Comparison of ENCODE assay signal across 9 mouse cellular contexts in the genomic region with DNA sequence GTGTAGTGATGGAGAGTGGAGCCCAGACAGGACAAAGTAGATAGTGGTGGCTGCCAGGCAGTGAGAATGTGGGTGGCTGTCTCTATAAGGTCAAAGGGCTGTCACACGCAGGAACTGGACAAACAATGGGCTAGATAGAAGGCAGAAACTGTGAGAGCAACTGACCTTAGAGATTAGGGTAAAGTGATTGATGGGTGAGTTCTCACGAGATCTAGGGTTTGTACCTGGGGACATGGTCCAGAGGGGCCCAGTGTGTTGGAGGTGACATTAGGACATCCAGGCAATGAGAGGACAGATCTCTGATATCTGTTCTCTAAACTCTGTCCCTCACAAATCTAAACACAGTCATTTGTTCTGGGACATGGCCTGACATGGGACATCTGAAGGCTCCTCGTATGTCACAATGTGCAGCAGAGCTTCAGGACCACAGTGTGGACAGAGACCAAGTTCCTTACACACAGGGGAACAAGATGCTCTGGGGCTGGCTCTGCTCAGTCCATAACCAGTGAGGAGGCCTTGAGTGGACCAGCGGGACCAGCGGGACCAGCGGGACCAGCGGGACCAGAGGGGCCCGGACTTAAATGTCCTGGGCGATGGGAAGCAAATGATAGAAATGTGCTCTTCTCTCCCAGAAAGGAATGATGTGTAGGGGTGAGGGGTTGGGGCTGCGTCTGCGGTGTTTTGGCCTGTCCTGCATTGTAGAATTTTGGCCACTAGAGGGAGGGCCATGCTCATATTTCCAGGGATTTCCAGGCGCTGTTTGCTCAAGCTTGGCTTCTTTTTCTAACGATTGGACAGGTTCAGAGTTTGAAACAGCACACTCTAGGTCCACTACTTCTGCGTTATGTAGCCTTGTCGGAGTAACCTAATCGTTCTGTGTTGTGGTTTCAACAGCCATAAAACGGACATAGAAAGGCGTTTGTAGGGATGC. TPM values are rescaled to one million over a fixed set of nuclear protein-coding genes. Genes with fewer than 3 reads are reported as not detected.
DNase-seq lines count a peak whose midpoint lies in the region; ATAC-seq and TF ChIP-seq lines count a peak whose summit lies in the region.
"Had no signal": no experiment of that assay in that cellular context is flagged by ENCODE, and none has a peak within 500 bp of the region (broad histone marks: within the 10 kb centered on the region; RNA-seq: fewer than 3 reads in every experiment).

No protein-coding gene starts in this region.

- no peaks in the 10 kb centered on the region for H3K27me3 ChIP-seq in heart, embryonic 16.5 days (ENCODE audit: control insufficient read depth, insufficient read depth, low read length)
- H3K27me3 ChIP-seq in heart, embryonic 12.5 days (replicated peaks) = peaks cover 21% of the 10 kb centered on the region; the same call in 1 of the 2 replicates
- no peaks in the 10 kb centered on the region for H3K27me3 ChIP-seq in kidney, adult 2 months (replicated peaks; ENCODE audit: control insufficient read depth, insufficient read depth, low read length)
- no peaks in the 10 kb centered on the region for H3K27me3 ChIP-seq in liver, adult 2 months (ENCODE audit: control insufficient read depth, insufficient read depth, low read length)
- peaks cover 31% of the 10 kb centered on the region for H3K27me3 ChIP-seq in myocyte (ENCODE audit: control insufficient read depth, insufficient read depth, insufficient read length)

- H3K9ac ChIP-seq in heart, embryonic 16.5 days (ENCODE audit: low read length) = no peak overlapping the region
- H3K9ac ChIP-seq in heart, embryonic 12.5 days = no peak overlapping the region
- peak overlapping the region; percentile 17; the same call in 1 of the 2 replicates for H3K9ac ChIP-seq in liver, adult 2 months (ENCODE audit: low read depth, low read length)

- TF ChIP-seq POLR2A in kidney, adult 2 months (IDR thresholded peaks at IDR 0.05; ENCODE audit: low read depth, low read length) = no peak
- no peak for TF ChIP-seq POLR2A in liver, adult 2 months (IDR thresholded peaks at IDR 0.05; ENCODE audit: extremely low read depth, insufficient read depth, low read length)
- TF ChIP-seq POLR2A in myocyte (IDR thresholded peaks at IDR 0.05; ENCODE audit: insufficient read length, low read depth) = no peak

- peak; percentile 96 for TF ChIP-seq CTCF in kidney, adult 2 months (conservative IDR thresholded peaks at IDR 0.05; ENCODE audit: insufficient read depth, insufficient read length, low read depth, low read length)
- TF ChIP-seq CTCF in liver, adult 2 months (IDR thresholded peaks at IDR 0.05; ENCODE audit: low read depth, low read length) = peak; percentile 86

- 9% methylated on average over 18 of the region's 18 CpGs for WGBS in heart, embryonic 16.5 days
- 10% methylated on average over 18 of the region's 18 CpGs for WGBS in heart, embryonic 12.5 days
- WGBS in kidney, adult 2 months = 8% methylated on average over 18 of the region's 18 CpGs
- WGBS in liver, adult 2 months = 2% methylated on average over 18 of the region's 18 CpGs

- peak; percentile 87 for DNase-seq in cerebellum, adult 9-10 months
- DNase-seq in gastrocnemius, adult 18-20 months (ENCODE audit: low spot score) = peak; percentile 75
- DNase-seq in kidney, adult 2 months = peak; percentile 73
- DNase-seq in liver, adult 2 months (ENCODE audit: extremely low read depth, low read depth, low spot score) = peak; percentile 74
- peak; percentile 57 to 82 for DNase-seq in spleen, postnatal 4 days (ENCODE audit: low spot score in 2 of 2)

- no peaks in the 10 kb centered on the region for H3K36me3 ChIP-seq in heart, embryonic 16.5 days (ENCODE audit: control insufficient read depth, insufficient read depth)
- H3K36me3 ChIP-seq in heart, embryonic 12.5 days = no peaks in the 10 kb centered on the region
- H3K36me3 ChIP-seq in kidney, adult 2 months (ENCODE audit: control insufficient read depth, insufficient read depth, low read length) = no peaks in the 10 kb centered on the region
- no peaks in the 10 kb centered on the region for H3K36me3 ChIP-seq in liver, adult 2 months (ENCODE audit: control insufficient read depth, insufficient read depth, low read length)
- no peaks in the 10 kb centered on the region for H3K36me3 ChIP-seq in myocyte (ENCODE audit: control insufficient read depth, insufficient read depth)

- 0 out of 2 replicates have a peak, but pooled peaks have one; percentile 55 for ATAC-seq in heart, embryonic 16.5 days (replicated peaks; ENCODE audit: extremely low read depth, insufficient read depth, low FRiP score)
- ATAC-seq in heart, embryonic 12.5 days (ENCODE audit: insufficient number of reproducible peaks, low FRiP score) = no peak; the same call in 1 of the 2 replicates

- no peaks in the 10 kb centered on the region for H3K79me2 ChIP-seq in liver, adult 2 months (ENCODE audit: control insufficient read depth, insufficient read depth, low read length)
- H3K79me2 ChIP-seq in myocyte (ENCODE audit: control insufficient read depth, insufficient read depth) = no peaks in the 10 kb centered on the region

- no peak overlapping the region for H3K4me3 ChIP-seq in heart, embryonic 16.5 days (ENCODE audit: low read length)
- no peak overlapping the region for H3K4me3 ChIP-seq in heart, embryonic 12.5 days
- H3K4me3 ChIP-seq in kidney, adult 2 months (ENCODE audit: insufficient read depth, low read depth, low read length) = no peak overlapping the region
- no peak overlapping the region for H3K4me3 ChIP-seq in liver, adult 2 months (ENCODE audit: insufficient read depth, low read depth, low read length)
- H3K4me3 ChIP-seq in myocyte = no peak overlapping the region

- H3ac ChIP-seq in myocyte (ENCODE audit: control insufficient read depth, insufficient read length) = no peak overlapping the region

- H3K4me1 ChIP-seq in heart, embryonic 16.5 days (ENCODE audit: control insufficient read depth, insufficient read depth, low read length) = peaks cover 6% of the 10 kb centered on the region
- peaks cover 14% of the 10 kb centered on the region for H3K4me1 ChIP-seq in heart, embryonic 12.5 days (replicated peaks)
- no peaks in the 10 kb centered on the region for H3K4me1 ChIP-seq in kidney, adult 2 months (ENCODE audit: control insufficient read depth, insufficient read depth, low read length)
- H3K4me1 ChIP-seq in liver, adult 2 months (ENCODE audit: control insufficient read depth, insufficient read depth, low read length) = no peaks in the 10 kb centered on the region

- H3K4me2 ChIP-seq in heart, embryonic 16.5 days (ENCODE audit: low read depth, low read length) = no peak overlapping the region
- no peak overlapping the region for H3K4me2 ChIP-seq in heart, embryonic 12.5 days
- no peak overlapping the region for H3K4me2 ChIP-seq in myocyte (ENCODE audit: low read depth)

- H3K27ac ChIP-seq in heart, embryonic 16.5 days (ENCODE audit: low read length) = no peak overlapping the region
- no peak overlapping the region for H3K27ac ChIP-seq in heart, embryonic 12.5 days (ENCODE audit: poor library complexity, severe bottlenecking)
- H3K27ac ChIP-seq in kidney, adult 2 months (ENCODE audit: insufficient read depth, low read depth, low read length) = no peak overlapping the region
- H3K27ac ChIP-seq in liver, adult 2 months (replicated peaks; ENCODE audit: insufficient read depth, low read depth, low read length) = no peak overlapping the region
- H3K27ac ChIP-seq: macrophage had no signal

- H3K9me3 ChIP-seq in heart, embryonic 16.5 days (replicated peaks; ENCODE audit: control insufficient read depth, low read length) = no peaks in the 10 kb centered on the region
- H3K9me3 ChIP-seq in heart, embryonic 12.5 days (replicated peaks) = no peaks in the 10 kb centered on the region

TF ChIP-seq in myocyte, 11 proteins besides CTCF, POLR2A, EP300 and RAD21:
- TF ChIP-seq REST (IDR thresholded peaks at IDR 0.05; ENCODE audit: insufficient read depth, insufficient read length) = peak; percentile 47
- no peak for TF ChIP-seq SRF (IDR thresholded peaks at IDR 0.05; ENCODE audit: control insufficient read depth, insufficient read length, low read depth)

RNA-seq across cellular contexts. Expression of a gene that starts 11.9 kb away (rescaled TPM):
- 12.1 and 13.6 TPM in 2 replicates for polyA plus RNA-seq in heart, embryonic 16.5 days (2015; fragmentation: Nextera tagmentation; extraction: Ambion mirVana)
- 24.0 and 24.5 TPM in 2 replicates for polyA plus RNA-seq in heart, embryonic 12.5 days (2016; fragmentation: Nextera tagmentation; extraction: Ambion mirVana)
- total RNA-seq in gastrocnemius, adult 18-20 months (2021) = 10 to 100 TPM; 18.7 to 18.8 TPM
- polyA plus RNA-seq in kidney, adult 2 months (2012; rRNA removed) = 29.2 and 31.5 TPM in 2 replicates
- 12.2 and 13.5 TPM in 2 replicates for total RNA-seq in liver, adult 2 months (2014; rRNA removed)
- 17.1 and 21.6 TPM in 2 replicates for polyA plus RNA-seq in liver, adult 2 months (2012; rRNA removed)
- 16.1 TPM for polyA plus RNA-seq in myocyte (2012; fragmentation: generic; extraction: Trizol)
